Comparison of ENCODE assay signal across 8 mouse cellular contexts in the genomic region with DNA sequence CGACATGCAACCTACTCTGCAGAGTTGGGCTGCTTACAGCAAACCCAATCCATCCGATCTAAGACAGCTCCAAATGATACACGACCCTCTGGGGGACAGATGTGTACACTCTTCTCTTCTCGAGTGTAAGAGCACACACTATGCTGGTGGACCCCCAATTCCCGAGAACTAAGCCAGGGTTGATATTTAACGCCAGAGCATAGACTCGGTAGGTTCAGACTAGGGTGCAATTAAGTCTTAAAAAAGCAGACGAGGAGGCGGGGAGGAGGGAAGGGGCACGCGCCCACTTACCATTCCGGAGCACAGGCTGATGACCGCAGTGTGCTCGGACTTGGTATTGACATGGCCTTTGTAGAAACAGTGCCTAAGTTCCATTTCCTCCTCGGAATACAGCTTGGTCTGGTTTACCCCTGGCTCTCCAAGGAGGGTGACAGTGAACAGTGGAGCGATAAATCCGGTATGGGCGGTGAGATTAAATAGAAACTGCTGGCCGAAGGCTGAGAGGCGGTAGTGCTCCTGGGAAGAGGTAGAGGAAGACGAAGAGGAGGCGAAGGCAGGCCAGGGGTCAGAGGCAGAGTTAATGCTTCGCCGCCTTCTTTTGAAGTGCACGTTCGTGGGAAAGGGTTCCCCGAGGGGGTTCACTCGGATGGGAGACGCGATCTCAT. TPM values are rescaled to one million over a fixed set of nuclear protein-coding genes. Genes with fewer than 3 reads are reported as not detected.
DNase-seq lines count a peak whose midpoint lies in the region; ATAC-seq lines count a peak whose summit lies in the region.

No protein-coding gene starts in this region.

- peak overlapping the region; percentile 53 for H3K9ac ChIP-seq in forebrain, embryonic 14.5 days (ENCODE audit: low read length)
- peak overlapping the region; percentile 67 for H3K9ac ChIP-seq in intestine, embryonic 14.5 days (ENCODE audit: low read length)
- H3K9ac ChIP-seq in liver, embryonic 16.5 days (ENCODE audit: low read depth, low read length), result no peak overlapping the region
- no peak overlapping the region for H3K9ac ChIP-seq in neural tube, embryonic 14.5 days (replicated peaks; ENCODE audit: low read depth, low read length)

- WGBS in forebrain, embryonic 14.5 days, result under 1% methylated on average over 30 of the region's 30 CpGs
- WGBS in intestine, embryonic 14.5 days, result under 1% methylated on average over 30 of the region's 30 CpGs
- under 1% methylated on average over 30 of the region's 30 CpGs for WGBS in liver, embryonic 16.5 days (ENCODE audit: insufficient replicate concordance)
- under 1% methylated on average over 30 of the region's 30 CpGs for WGBS in neural tube, embryonic 14.5 days

- H3K4me2 ChIP-seq in forebrain, embryonic 14.5 days (ENCODE audit: low read length), result peak overlapping the region; percentile 88
- peak overlapping the region; percentile 96 for H3K4me2 ChIP-seq in intestine, embryonic 14.5 days (ENCODE audit: low read length)
- H3K4me2 ChIP-seq in liver, embryonic 16.5 days (ENCODE audit: low read depth, low read length), result peak overlapping the region; percentile 48
- H3K4me2 ChIP-seq in neural tube, embryonic 14.5 days (ENCODE audit: low read depth, low read length), result peak overlapping the region; percentile 95

- peaks cover 17% of the 10 kb centered on the region for H3K4me1 ChIP-seq in forebrain, embryonic 14.5 days (ENCODE audit: control insufficient read depth, insufficient read depth, low read length)
- H3K4me1 ChIP-seq in intestine, embryonic 14.5 days (replicated peaks; ENCODE audit: control insufficient read depth, insufficient read depth, low read length), result peaks cover 3% of the 10 kb centered on the region
- H3K4me1 ChIP-seq in liver, embryonic 16.5 days (ENCODE audit: control insufficient read depth, low read depth, low read length), result no peaks in the 10 kb centered on the region
- peaks cover 24% of the 10 kb centered on the region for H3K4me1 ChIP-seq in neural tube, embryonic 14.5 days (ENCODE audit: control insufficient read depth, insufficient read depth, low read length)

- ATAC-seq in forebrain, embryonic 14.5 days, result peak; percentile 8
- ATAC-seq in intestine, embryonic 14.5 days (replicated peaks; ENCODE audit: low FRiP score, low TSS enrichment, low read depth), result no peak
- ATAC-seq in liver, embryonic 16.5 days (ENCODE audit: low read depth), result no peak
- ATAC-seq in neural tube, embryonic 14.5 days (ENCODE audit: low read depth), result no peak

- no peaks in the 10 kb centered on the region for H3K36me3 ChIP-seq in forebrain, embryonic 14.5 days (ENCODE audit: control insufficient read depth, insufficient read depth, low read length)
- peaks cover 5% of the 10 kb centered on the region for H3K36me3 ChIP-seq in intestine, embryonic 14.5 days (ENCODE audit: control insufficient read depth, insufficient read depth, low read length)
- H3K36me3 ChIP-seq in liver, embryonic 16.5 days (ENCODE audit: control insufficient read depth, insufficient read depth), result no peaks in the 10 kb centered on the region
- H3K36me3 ChIP-seq in neural tube, embryonic 14.5 days (ENCODE audit: control insufficient read depth, insufficient read depth, low read length), result no peaks in the 10 kb centered on the region

- DNase-seq in ovary, postnatal 36 days (ENCODE audit: low spot score), result peak; percentile 12
- DNase-seq in ovary, postnatal 14 days (ENCODE audit: low spot score), result no peak
- peak; percentile 31 for DNase-seq in forebrain, embryonic 14.5 days (ENCODE audit: low spot score)
- DNase-seq in intestine, embryonic 14.5 days (ENCODE audit: low spot score), result peak; percentile 75
- DNase-seq in thymus, postnatal 0 days (ENCODE audit: low spot score), result no peak
- DNase-seq in cerebellum, postnatal 4 days (ENCODE audit: low spot score in 2 of 2), result no peak

- H3K27ac ChIP-seq in forebrain, embryonic 14.5 days (ENCODE audit: low read depth, low read length), result no peak overlapping the region
- peak overlapping the region; percentile 84 for H3K27ac ChIP-seq in intestine, embryonic 14.5 days (ENCODE audit: low read depth)
- H3K27ac ChIP-seq in liver, embryonic 16.5 days (ENCODE audit: low read length), result no peak overlapping the region
- H3K27ac ChIP-seq in neural tube, embryonic 14.5 days (ENCODE audit: low read depth, low read length), result no peak overlapping the region

- peak overlapping the region; percentile 53 for H3K4me3 ChIP-seq in forebrain, embryonic 14.5 days (ENCODE audit: low read depth, low read length)
- peak overlapping the region; percentile 72 for H3K4me3 ChIP-seq in intestine, embryonic 14.5 days (ENCODE audit: low read depth, low read length)
- peak overlapping the region; percentile 49 for H3K4me3 ChIP-seq in liver, embryonic 16.5 days (ENCODE audit: low read depth, low read length)
- H3K4me3 ChIP-seq in neural tube, embryonic 14.5 days (ENCODE audit: low read depth, low read length), result peak overlapping the region; percentile 49

- H3K9me3 ChIP-seq in forebrain, embryonic 14.5 days (replicated peaks; ENCODE audit: control insufficient read depth, low read length), result no peaks in the 10 kb centered on the region
- H3K9me3 ChIP-seq in intestine, embryonic 14.5 days (ENCODE audit: control insufficient read depth, low read length), result no peaks in the 10 kb centered on the region
- H3K9me3 ChIP-seq in liver, embryonic 16.5 days (replicated peaks; ENCODE audit: control insufficient read depth, low read length), result no peaks in the 10 kb centered on the region
- no peaks in the 10 kb centered on the region for H3K9me3 ChIP-seq in neural tube, embryonic 14.5 days (ENCODE audit: control insufficient read depth, low read length)

- H3K27me3 ChIP-seq in forebrain, embryonic 14.5 days (replicated peaks; ENCODE audit: control insufficient read depth, insufficient read depth, low read length), result peaks cover 41% of the 10 kb centered on the region
- H3K27me3 ChIP-seq in intestine, embryonic 14.5 days (replicated peaks; ENCODE audit: control insufficient read depth, insufficient read depth, low read length), result 0 out of 2 replicates have a peak, but pooled peaks cover 15% of the 10 kb centered on the region
- peaks cover 47% of the 10 kb centered on the region for H3K27me3 ChIP-seq in liver, embryonic 16.5 days (ENCODE audit: control insufficient read depth, insufficient read depth, low read depth, low read length)
- peaks cover 26% of the 10 kb centered on the region for H3K27me3 ChIP-seq in neural tube, embryonic 14.5 days (ENCODE audit: control insufficient read depth, insufficient read depth, low read length)

RNA-seq across cellular contexts. Expression of a gene that starts 1.4 kb away (rescaled TPM):
- polyA plus RNA-seq in forebrain, embryonic 14.5 days (2014; fragmentation: Nextera tagmentation; extraction: Ambion mirVana), result 0.85 and 1.1 TPM in 2 replicates
- 7.4 and 13.6 TPM in 2 replicates for polyA plus RNA-seq in intestine, embryonic 14.5 days (2014; fragmentation: Nextera tagmentation; extraction: Ambion mirVana)
- polyA plus RNA-seq in liver, embryonic 16.5 days (2015; fragmentation: Nextera tagmentation; extraction: Ambion mirVana), result 0.75 and 1.0 TPM in 2 replicates
- polyA plus RNA-seq in neural tube, embryonic 14.5 days (2014; fragmentation: Nextera tagmentation; extraction: Ambion mirVana), result 1.5 and 2.4 TPM in 2 replicates
- 1.3 and 1.5 TPM in 2 replicates for polyA plus RNA-seq in thymus, postnatal 0 days (2015; fragmentation: Nextera tagmentation; extraction: Ambion mirVana)

Comparison
In these comparisons a context has a peak if more than half of its experiments do, and no peak if none do; other contexts are left out.
1. DNase-seq: peak in ovary, postnatal 36 days (single experiment), forebrain, embryonic 14.5 days (single experiment) and intestine, embryonic 14.5 days (single experiment); none in ovary, postnatal 14 days (single experiment), thymus, postnatal 0 days (single experiment) and cerebellum, postnatal 4 days (0 of 2).
2. H3K9ac ChIP-seq: peak in forebrain, embryonic 14.5 days (single experiment) and intestine, embryonic 14.5 days (single experiment); none in liver, embryonic 16.5 days (single experiment) and neural tube, embryonic 14.5 days (single experiment).
3. Peak in every context shown above with its lines, with median percentiles within 50 percentile points of each other: H3K4me2 ChIP-seq and H3K4me3 ChIP-seq.